Mouse (Mus musculus) left cerebral cortex, adult 11 months (tissue): ENCODE data around the gene Gfra1.

ENCODE experiments used
- DNase-seq: peaks from one replicate; pipeline ENCODE4 v3.0.0; 2022; ENCODE audit warnings: low spot score

The Gfra1 gene

GRCm38 (mm10) chr19:58455496-58456061, at the start of gene Gfra1:
Gfra1 (minus strand) TSS chr19:58455909.
- DNase-seq = peak; percentile 21

GRCm38 (mm10) chr19:58500049-58500448, 44.3 kb upstream of the Gfra1 start:
- no peak for DNase-seq

GRCm38 (mm10) chr19:58499420-58499966, 43.8 kb upstream of the Gfra1 start:
- DNase-seq = no peak

- no peak for DNase-seq
Observed at GRCm38 (mm10) chr19:58497106-58497505, 41.4 kb upstream of the Gfra1 start.

GRCm38 (mm10) chr19:58486686-58487085, 31.0 kb upstream of the Gfra1 start:
- DNase-seq = no peak

GRCm38 (mm10) chr19:58482373-58482977, 26.8 kb upstream of the Gfra1 start:
- DNase-seq = no peak

- DNase-seq = no peak
Observed at GRCm38 (mm10) chr19:58474251-58474650, 18.5 kb upstream of the Gfra1 start.

- DNase-seq = peak; percentile 66
Observed at GRCm38 (mm10) chr19:58469421-58469820, 13.7 kb upstream of the Gfra1 start.

- DNase-seq = no peak
Observed at GRCm38 (mm10) chr19:58468331-58468730, 12.6 kb upstream of the Gfra1 start.

- no peak for DNase-seq
Observed at GRCm38 (mm10) chr19:58463755-58464154, 8.0 kb upstream of the Gfra1 start.

GRCm38 (mm10) chr19:58460361-58461022, 4.8 kb upstream of the Gfra1 start:
- no peak for DNase-seq

- no peak for DNase-seq
Observed at GRCm38 (mm10) chr19:58456491-58457061, 867 bp upstream of the Gfra1 start.

- no peak for DNase-seq
Observed at GRCm38 (mm10) chr19:58455061-58455495, 631 bp downstream of the Gfra1 start.

- DNase-seq = peak; percentile 17
Observed at GRCm38 (mm10) chr19:58454261-58455060, 1.2 kb downstream of the Gfra1 start.

- DNase-seq = no peak
Observed at GRCm38 (mm10) chr19:58453581-58453980, 2.1 kb downstream of the Gfra1 start.

- no peak for DNase-seq
Observed at GRCm38 (mm10) chr19:58452941-58453551, 2.7 kb downstream of the Gfra1 start.

GRCm38 (mm10) chr19:58452178-58452819, 3.4 kb downstream of the Gfra1 start:
- no peak for DNase-seq

GRCm38 (mm10) chr19:58451323-58451722, 4.4 kb downstream of the Gfra1 start:
- DNase-seq = no peak

GRCm38 (mm10) chr19:58450716-58451115, 5.0 kb downstream of the Gfra1 start:
- DNase-seq = no peak

GRCm38 (mm10) chr19:58442785-58443732, 12.7 kb downstream of the Gfra1 start:
- DNase-seq = no peak
